Comparison of ENCODE assay signal across 26 mouse cellular contexts in genomic region chr15:95699371-95699770, GRCm38 (mm10). TPM values are rescaled to one million over a fixed set of nuclear protein-coding genes. Genes with fewer than 3 reads are reported as not detected.
"Had no signal": no experiment of that assay in that cellular context is flagged by ENCODE, and none has a peak within 500 bp of the region (broad histone marks: within the 10 kb centered on the region; RNA-seq: fewer than 3 reads in every experiment).

No protein-coding gene starts in this region.

- H3K9me3 ChIP-seq: limb, embryonic 10.5 days; limb, embryonic 13.5 days; liver, embryonic 12.5 days; liver, embryonic 15.5 days; lung, embryonic 15.5 days; megakaryocyte, embryonic 14.5 days; midbrain, embryonic 10.5 days; neural tube, embryonic 12.5 days; neural tube, embryonic 15.5 days; stomach, embryonic 15.5 days had no signal

- H3K36me3 ChIP-seq: limb, embryonic 10.5 days; limb, embryonic 13.5 days; liver, embryonic 12.5 days; liver, embryonic 15.5 days; lung, embryonic 15.5 days; midbrain, embryonic 10.5 days; neural tube, embryonic 12.5 days; neural tube, embryonic 15.5 days; stomach, embryonic 15.5 days had no signal

- H3K27ac ChIP-seq: limb, embryonic 10.5 days; limb, embryonic 13.5 days; liver, embryonic 12.5 days; liver, embryonic 15.5 days; lung, embryonic 15.5 days; midbrain, embryonic 10.5 days; neural tube, embryonic 12.5 days; neural tube, embryonic 15.5 days; stomach, embryonic 15.5 days had no signal

- H3K4me1 ChIP-seq: liver, embryonic 12.5 days; liver, embryonic 15.5 days; lung, embryonic 15.5 days; megakaryocyte, embryonic 14.5 days; stomach, embryonic 15.5 days had no signal

- ATAC-seq: liver, embryonic 12.5 days had no signal

- H3K4me3 ChIP-seq: limb, embryonic 10.5 days; limb, embryonic 13.5 days; liver, embryonic 12.5 days; liver, embryonic 15.5 days; lung, embryonic 15.5 days; megakaryocyte, embryonic 14.5 days; midbrain, embryonic 10.5 days; neural tube, embryonic 12.5 days; neural tube, embryonic 15.5 days; stomach, embryonic 15.5 days had no signal

- DNase-seq: kidney, adult 18-20 months; kidney, adult 9 months; kidney, postnatal 14 days; kidney, postnatal 4 days; liver; lung, adult 18-20 months; lung, postnatal 10 days; lung, postnatal 36 days; midbrain, embryonic 14.5 days; retina, postnatal 1 day; right cerebral cortex, postnatal 25 days; spleen, adult 18-20 months; thymus, adult 18-20 months; thymus, postnatal 14 days; thymus, postnatal 4 days had no signal

- H3K9ac ChIP-seq: limb, embryonic 13.5 days; liver, embryonic 12.5 days; liver, embryonic 15.5 days; lung, embryonic 15.5 days; neural tube, embryonic 12.5 days; neural tube, embryonic 15.5 days; stomach, embryonic 15.5 days had no signal

- H3K4me2 ChIP-seq: limb, embryonic 13.5 days; liver, embryonic 12.5 days; liver, embryonic 15.5 days; lung, embryonic 15.5 days; neural tube, embryonic 12.5 days; neural tube, embryonic 15.5 days; stomach, embryonic 15.5 days had no signal

- H3K27me3 ChIP-seq: liver, embryonic 12.5 days; liver, embryonic 15.5 days; lung, embryonic 15.5 days; megakaryocyte, embryonic 14.5 days; stomach, embryonic 15.5 days had no signal

RNA-seq across cellular contexts. Expression of gene Dbx2, which starts 43.6 kb away (rescaled TPM):
- polyA plus RNA-seq: kidney, embryonic 16.5 days; liver, embryonic 12.5 days; liver, embryonic 15.5 days; lung, embryonic 15.5 days had no signal
